Mouse (Mus musculus) hindbrain, embryonic 16.5 days (tissue): ENCODE measurements at regions not wholly inside any gene's neighbourhood (a gene's known extent, or its start where the extent isn't known, plus 50 kb on each side); places are given as distances from the start of the nearest gene placed in this dataset. TPM values are rescaled to one million over a fixed set of nuclear protein-coding genes. Genes with fewer than 3 reads are reported as not detected.
A peak's percentile ranks its signal among the peaks of the same experiment; 100 is the strongest.

Source experiments
- ATAC-seq: fragments of 200-750 bp; cut with Nextera tagmentation; 2 replicates; pipeline ENCODE4 v1.8.0; 2017; ENCODE audit warnings: moderate TSS enrichment, moderate library complexity
- H3K27ac ChIP-seq: fragments of 300-500 bp; sonication (generic); 2 replicates; pipeline ENCODE4 v1.5.1; 2014; ENCODE audit warnings: low read depth, mild to moderate bottlenecking, control low read depth, low read length, moderate library complexity
- H3K27me3 ChIP-seq: fragments of 300-500 bp; sonication (generic); replicated peaks from 2 replicates; pipeline ENCODE4 v1.6.1; 2014; ENCODE audit warnings: low read length; ENCODE audit not compliant: control insufficient read depth, insufficient read depth
- H3K36me3 ChIP-seq: fragments of 300-500 bp; sonication (generic); 2 replicates; pipeline ENCODE4 v1.6.1; 2014; ENCODE audit warnings: mild to moderate bottlenecking, low read length, moderate library complexity, mixed read lengths; ENCODE audit not compliant: control insufficient read depth, insufficient read depth
- H3K4me1 ChIP-seq: fragments of 300-500 bp; sonication (generic); 2 replicates; pipeline ENCODE4 v1.6.1; 2014; ENCODE audit warnings: low read depth, low read length; ENCODE audit not compliant: control insufficient read depth, insufficient read depth
- H3K4me2 ChIP-seq: fragments of 300-500 bp; sonication (generic); 2 replicates; pipeline ENCODE4 v1.6.1; 2014; ENCODE audit warnings: mild to moderate bottlenecking, low read length, control low read depth, moderate library complexity
- H3K4me3 ChIP-seq: fragments of 300-500 bp; sonication (generic); 2 replicates; pipeline ENCODE4 v1.5.1; 2014; ENCODE audit warnings: mild to moderate bottlenecking, low read length, control low read depth, moderate library complexity
- H3K9ac ChIP-seq: fragments of 300-500 bp; sonication (generic); 2 replicates; pipeline ENCODE4 v1.6.1; 2014; ENCODE audit warnings: low read depth, mild to moderate bottlenecking, control low read depth, low read length, moderate library complexity
- H3K9me3 ChIP-seq: fragments of 300-500 bp; sonication (generic); 2 replicates; pipeline ENCODE4 v1.6.1; 2014; ENCODE audit warnings: mild to moderate bottlenecking, low read length, moderate library complexity; ENCODE audit not compliant: control insufficient read depth
- WGBS: fragments of 180-500 bp; shearing (Covaris S2); extraction: QIAGEN DNeasy Blood & Tissue Kit; methylation state at CpG from one replicate; pipeline ENCODE4 v1.1.7; 2014; 5-methylcytosine and 5-hydroxymethylcytosine counted together
- microRNA-seq: library from miRNA; unstranded; fragments of <30 nt; microRNA quantifications from one replicate; pipeline ENCODE4, GENCODE M21; 2017

- Histone ChIP-seq H3K4me3 (no peak overlapping the region), H3K4me1 (no peaks in the 10 kb centered on the region), H3K4me2 (no peak overlapping the region), H3K9ac (no peak overlapping the region), H3K27ac (no peak overlapping the region), H3K36me3 (no peaks in the 10 kb centered on the region), H3K9me3 (no peaks in the 10 kb centered on the region), H3K27me3 (no peaks in the 10 kb centered on the region)
- 35% methylated on average over 5 of the region's 5 CpGs for WGBS
- ATAC-seq: peak; percentile 56
These were observed 358.9 kb upstream of the Fat1 start for GRCm38 (mm10) chr8:44576314-44576858.

GRCm38 (mm10) chr8:44576993-44577392 is 358.3 kb upstream of the Fat1 start:
- Histone ChIP-seq H3K9me3 (no peaks in the 10 kb centered on the region), H3K36me3 (no peaks in the 10 kb centered on the region), H3K4me2 (no peak overlapping the region), H3K4me1 (no peaks in the 10 kb centered on the region), H3K27me3 (no peaks in the 10 kb centered on the region), H3K9ac (no peak overlapping the region), H3K4me3 (no peak overlapping the region), H3K27ac (no peak overlapping the region)
- ATAC-seq: no peak
- WGBS: 44% methylated on average over 5 of the region's 5 CpGs

Small RNAs in the stretch of these regions (microRNA-seq; reads per million reads assigned to microRNA genes)
- not detected for gene Gm26241
